Mouse (Mus musculus): ENCODE data around the gene Clec3b. TPM values are rescaled to one million over a fixed set of nuclear protein-coding genes. Genes with fewer than 3 reads are reported as not detected.
A peak's percentile ranks its signal among the peaks of the same experiment; 100 is the strongest.

The Clec3b gene
- polyA plus RNA-seq (2014; fragmentation: Nextera tagmentation; extraction: Ambion mirVana), result not detected in 2 replicates

GRCm38 (mm10) chr9:123150241-123151020, at the start of gene Clec3b:
TSS of gene Clec3b (plus strand) at chr9:123150946.
- DNase-seq (ENCODE audit: low spot score), result no peak
- no peaks in the 10 kb centered on the region for H3K4me1 ChIP-seq (ENCODE audit: control insufficient read depth, insufficient read depth, low read length)
- H3K9me3 ChIP-seq (replicated peaks; ENCODE audit: control insufficient read depth, low read length), result no peaks in the 10 kb centered on the region
- no peak within 1 kb of the TSS for H3K4me3 ChIP-seq (ENCODE audit: low read depth, low read length)
- WGBS, result 88% methylated on average over 5 of the region's 5 CpGs
- H3K27me3 ChIP-seq (ENCODE audit: control insufficient read depth, insufficient read depth, low read length), result no peaks in the 10 kb centered on the region
- no peak within 1 kb of the TSS for H3K4me2 ChIP-seq (ENCODE audit: low read depth, low read length)
- H3K36me3 ChIP-seq (replicated peaks; ENCODE audit: control insufficient read depth, insufficient read depth, low read depth, low read length), result no peaks in the 10 kb centered on the region
- ATAC-seq (replicated peaks; ENCODE audit: insufficient number of reproducible peaks, low FRiP score, low TSS enrichment, low read depth), result no peak
- H3K9ac ChIP-seq (replicated peaks; ENCODE audit: low read length), result no peak within 1 kb of the TSS
- no peak within 1 kb of the TSS for H3K27ac ChIP-seq (replicated peaks; ENCODE audit: low read depth, low read length)

- Histone ChIP-seq H3K9ac (replicated peaks; ENCODE audit: low read length) (no peak overlapping the region), H3K36me3 (replicated peaks; ENCODE audit: control insufficient read depth, insufficient read depth, low read depth, low read length) (no peaks in the 10 kb centered on the region)
Observed at GRCm38 (mm10) chr9:123103425-123103824, 47.3 kb upstream of the Clec3b start.

DNA sequence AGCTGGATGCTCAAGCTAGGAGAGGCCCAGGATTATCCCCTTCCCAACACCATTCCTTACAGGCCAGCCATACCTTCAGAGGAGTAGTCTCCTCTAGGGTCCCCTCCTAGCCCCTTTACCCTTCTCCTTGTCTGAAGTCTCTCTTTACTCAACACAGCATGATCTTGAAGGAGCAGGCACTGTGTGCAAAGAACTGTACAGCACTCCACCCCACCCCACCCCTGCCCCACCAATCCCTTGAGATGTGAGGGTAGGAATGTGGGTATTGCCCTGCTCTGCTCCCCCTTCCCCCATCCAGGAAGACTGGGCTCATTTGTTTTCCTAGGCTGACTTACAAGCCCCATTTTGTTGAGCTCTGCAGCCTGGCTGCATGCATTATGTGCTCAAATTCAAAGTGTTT, 46.4 kb upstream of the Clec3b start:
- ATAC-seq (replicated peaks; ENCODE audit: insufficient number of reproducible peaks, low FRiP score, low TSS enrichment, low read depth), result no peak

More at GRCm38 (mm10) chr9:123103425-123103824, 47.3 kb upstream of the Clec3b start:
- Histone ChIP-seq H3K9me3 (replicated peaks; ENCODE audit: control insufficient read depth, low read length) (no peaks in the 10 kb centered on the region), H3K4me2 (ENCODE audit: low read depth, low read length) (no peak overlapping the region), H3K4me1 (ENCODE audit: control insufficient read depth, insufficient read depth, low read length) (no peaks in the 10 kb centered on the region), H3K4me3 (ENCODE audit: low read depth, low read length) (no peak overlapping the region), H3K27ac (replicated peaks; ENCODE audit: low read depth, low read length) (no peak overlapping the region), H3K27me3 (ENCODE audit: control insufficient read depth, insufficient read depth, low read length) (no peaks in the 10 kb centered on the region)
- DNase-seq (ENCODE audit: low spot score), result no peak
- ATAC-seq (replicated peaks; ENCODE audit: insufficient number of reproducible peaks, low FRiP score, low TSS enrichment, low read depth), result no peak

DNA sequence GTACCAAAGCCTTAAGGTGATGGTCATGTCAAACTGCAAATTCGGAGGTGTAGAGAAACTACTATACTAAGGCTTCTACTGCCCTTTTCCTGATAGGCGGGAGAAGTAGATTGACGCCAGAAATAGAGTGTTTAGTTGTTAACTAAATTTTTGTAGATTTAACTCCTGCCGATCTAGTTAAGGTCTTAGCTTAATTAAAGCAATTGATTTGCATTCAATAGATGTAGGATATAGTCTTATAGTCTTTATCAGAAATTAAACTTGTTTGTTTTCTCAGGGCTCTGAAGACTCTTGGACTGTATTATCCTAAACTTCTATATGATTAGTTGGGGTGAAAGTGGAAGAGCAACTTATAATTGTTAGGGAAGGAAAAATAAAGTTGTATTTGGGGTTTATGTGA, 43.6 kb upstream of the Clec3b start:
- no peaks in the 10 kb centered on the region for H3K4me1 ChIP-seq (ENCODE audit: control insufficient read depth, insufficient read depth, low read length)
- H3K4me2 ChIP-seq (ENCODE audit: low read depth, low read length), result no peak overlapping the region
- WGBS, result 89% methylated on average over 4 of the region's 4 CpGs
- H3K4me3 ChIP-seq (ENCODE audit: low read depth, low read length), result no peak overlapping the region
- no peaks in the 10 kb centered on the region for H3K27me3 ChIP-seq (ENCODE audit: control insufficient read depth, insufficient read depth, low read length)
- ATAC-seq (replicated peaks; ENCODE audit: insufficient number of reproducible peaks, low FRiP score, low TSS enrichment, low read depth), result no peak
- DNase-seq (ENCODE audit: low spot score), result no peak
- H3K27ac ChIP-seq (replicated peaks; ENCODE audit: low read depth, low read length), result no peak overlapping the region
- no peaks in the 10 kb centered on the region for H3K9me3 ChIP-seq (replicated peaks; ENCODE audit: control insufficient read depth, low read length)
- H3K9ac ChIP-seq (replicated peaks; ENCODE audit: low read length), result no peak overlapping the region
- no peaks in the 10 kb centered on the region for H3K36me3 ChIP-seq (replicated peaks; ENCODE audit: control insufficient read depth, insufficient read depth, low read depth, low read length)

More for the DNA sequence above, 46.4 kb upstream of the Clec3b start:
- Histone ChIP-seq H3K9me3 (replicated peaks; ENCODE audit: control insufficient read depth, low read length) (no peaks in the 10 kb centered on the region), H3K27ac (replicated peaks; ENCODE audit: low read depth, low read length) (no peak overlapping the region), H3K4me1 (ENCODE audit: control insufficient read depth, insufficient read depth, low read length) (no peaks in the 10 kb centered on the region), H3K4me2 (ENCODE audit: low read depth, low read length) (no peak overlapping the region), H3K36me3 (replicated peaks; ENCODE audit: control insufficient read depth, insufficient read depth, low read depth, low read length) (no peaks in the 10 kb centered on the region), H3K9ac (replicated peaks; ENCODE audit: low read length) (no peak overlapping the region), H3K27me3 (ENCODE audit: control insufficient read depth, insufficient read depth, low read length) (no peaks in the 10 kb centered on the region), H3K4me3 (ENCODE audit: low read depth, low read length) (no peak overlapping the region)
- DNase-seq (ENCODE audit: low spot score), result no peak

DNA sequence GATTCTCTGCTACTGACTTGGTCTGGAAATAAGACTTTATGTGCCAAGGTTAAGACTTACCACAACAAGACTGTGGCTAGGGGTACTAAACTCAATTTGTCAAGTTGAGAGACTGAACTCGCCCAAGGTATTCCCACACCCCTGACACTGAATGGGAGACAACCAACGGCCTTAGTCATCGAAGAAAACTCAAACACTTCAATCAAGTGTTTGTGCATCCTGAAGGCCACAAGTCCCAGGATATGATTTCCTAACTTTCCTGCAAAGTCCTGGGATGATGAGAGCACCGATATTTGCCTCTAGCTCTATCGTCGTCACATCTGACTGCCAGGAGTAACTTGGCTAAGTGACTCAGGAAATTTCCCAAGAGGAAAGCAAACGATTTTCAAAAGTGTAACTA, 41.6 kb upstream of the Clec3b start:
- 92% methylated on average over 7 of the region's 7 CpGs for WGBS
- H3K4me1 ChIP-seq (ENCODE audit: control insufficient read depth, insufficient read depth, low read length), result no peaks in the 10 kb centered on the region
- DNase-seq (ENCODE audit: low spot score) (no peak), ATAC-seq (replicated peaks; ENCODE audit: insufficient number of reproducible peaks, low FRiP score, low TSS enrichment, low read depth) (no peak)
- no peaks in the 10 kb centered on the region for H3K36me3 ChIP-seq (replicated peaks; ENCODE audit: control insufficient read depth, insufficient read depth, low read depth, low read length)
- H3K9me3 ChIP-seq (replicated peaks; ENCODE audit: control insufficient read depth, low read length), result no peaks in the 10 kb centered on the region
- H3K4me3 ChIP-seq (ENCODE audit: low read depth, low read length), result no peak overlapping the region
- no peak overlapping the region for H3K9ac ChIP-seq (replicated peaks; ENCODE audit: low read length)
- no peaks in the 10 kb centered on the region for H3K27me3 ChIP-seq (ENCODE audit: control insufficient read depth, insufficient read depth, low read length)
- no peak overlapping the region for H3K27ac ChIP-seq (replicated peaks; ENCODE audit: low read depth, low read length)
- H3K4me2 ChIP-seq (ENCODE audit: low read depth, low read length), result no peak overlapping the region

GRCm38 (mm10) chr9:123111751-123112221, 39.0 kb upstream of the Clec3b start:
- H3K9ac ChIP-seq (replicated peaks; ENCODE audit: low read length), result no peak overlapping the region

GRCm38 (mm10) chr9:123112805-123113521, 37.8 kb upstream of the Clec3b start, which contains the start of the genes Zdhhc3 and Exosc7:
TSS of gene Zdhhc3 (minus strand) at chr9:123113205.
TSS of gene Exosc7 (plus strand) at chr9:123113215.
- DNase-seq (ENCODE audit: low spot score) (peak; percentile 94), ATAC-seq (replicated peaks; ENCODE audit: insufficient number of reproducible peaks, low FRiP score, low TSS enrichment, low read depth) (peak; percentile 91)
- under 1% methylated on average over 79 of the region's 79 CpGs for WGBS
- Histone ChIP-seq H3K27ac (replicated peaks; ENCODE audit: low read depth, low read length) (peak within 1 kb of the TSS; percentile 83), H3K4me1 (ENCODE audit: control insufficient read depth, insufficient read depth, low read length) (no peaks in the 10 kb centered on the region), H3K27me3 (ENCODE audit: control insufficient read depth, insufficient read depth, low read length) (no peaks in the 10 kb centered on the region), H3K4me2 (ENCODE audit: low read depth, low read length) (peak within 1 kb of the TSS; percentile 48), H3K9ac (replicated peaks; ENCODE audit: low read length) (peak within 1 kb of the TSS; percentile 89), H3K4me3 (ENCODE audit: low read depth, low read length) (peak within 1 kb of the TSS; percentile 78), H3K36me3 (replicated peaks; ENCODE audit: control insufficient read depth, insufficient read depth, low read depth, low read length) (no peaks in the 10 kb centered on the region), H3K9me3 (replicated peaks; ENCODE audit: control insufficient read depth, low read length) (no peaks in the 10 kb centered on the region)

More at GRCm38 (mm10) chr9:123111751-123112221, 39.0 kb upstream of the Clec3b start:
- DNase-seq (ENCODE audit: low spot score) (no peak), ATAC-seq (replicated peaks; ENCODE audit: insufficient number of reproducible peaks, low FRiP score, low TSS enrichment, low read depth) (no peak)
- no peaks in the 10 kb centered on the region for H3K9me3 ChIP-seq (replicated peaks; ENCODE audit: control insufficient read depth, low read length)
- H3K36me3 ChIP-seq (replicated peaks; ENCODE audit: control insufficient read depth, insufficient read depth, low read depth, low read length), result no peaks in the 10 kb centered on the region
- peak overlapping the region; percentile 78; the same call in 1 of the 2 replicates for H3K4me3 ChIP-seq (ENCODE audit: low read depth, low read length)
- H3K27ac ChIP-seq (replicated peaks; ENCODE audit: low read depth, low read length), result no peak overlapping the region
- H3K4me1 ChIP-seq (ENCODE audit: control insufficient read depth, insufficient read depth, low read length), result no peaks in the 10 kb centered on the region
- peak overlapping the region; percentile 48 for H3K4me2 ChIP-seq (ENCODE audit: low read depth, low read length)
- 54% methylated on average over 8 of the region's 8 CpGs for WGBS
- no peaks in the 10 kb centered on the region for H3K27me3 ChIP-seq (ENCODE audit: control insufficient read depth, insufficient read depth, low read length)

DNA sequence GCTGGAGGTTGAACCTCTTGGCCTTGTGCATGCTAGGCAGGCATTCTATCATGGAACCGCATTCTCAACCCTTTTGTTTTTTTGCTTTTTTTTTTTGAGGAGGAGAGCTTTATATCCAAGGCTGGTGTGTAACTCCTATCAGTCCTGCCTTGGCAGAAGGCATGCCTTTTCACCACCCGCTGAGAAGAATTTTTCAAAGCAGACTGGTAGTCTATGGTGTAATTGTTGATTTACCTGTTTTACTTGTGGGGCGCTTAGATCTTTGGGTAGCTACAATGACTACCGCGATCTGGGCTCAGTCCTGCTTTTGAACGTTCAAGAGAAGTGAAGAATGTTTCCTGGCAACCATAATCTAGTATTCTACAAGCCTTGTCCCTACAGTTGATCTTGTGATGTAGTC, 36.8 kb upstream of the Clec3b start:
- H3K27ac ChIP-seq (replicated peaks; ENCODE audit: low read depth, low read length), result no peak overlapping the region
- WGBS, result 76% methylated on average over 6 of the region's 6 CpGs
- ATAC-seq (replicated peaks; ENCODE audit: insufficient number of reproducible peaks, low FRiP score, low TSS enrichment, low read depth), result no peak

More for the DNA sequence above, 36.8 kb upstream of the Clec3b start:
- Histone ChIP-seq H3K4me1 (ENCODE audit: control insufficient read depth, insufficient read depth, low read length) (no peaks in the 10 kb centered on the region), H3K36me3 (replicated peaks; ENCODE audit: control insufficient read depth, insufficient read depth, low read depth, low read length) (no peaks in the 10 kb centered on the region), H3K9ac (replicated peaks; ENCODE audit: low read length) (peak overlapping the region; percentile 89), H3K4me2 (ENCODE audit: low read depth, low read length) (peak overlapping the region; percentile 48), H3K27me3 (ENCODE audit: control insufficient read depth, insufficient read depth, low read length) (no peaks in the 10 kb centered on the region), H3K4me3 (ENCODE audit: low read depth, low read length) (peak overlapping the region; percentile 78), H3K9me3 (replicated peaks; ENCODE audit: control insufficient read depth, low read length) (no peaks in the 10 kb centered on the region)
- DNase-seq (ENCODE audit: low spot score), result no peak

Measured in embryonic facial prominence, embryonic 11.5 days (tissue).